Mouse (Mus musculus): Measurements from ENCODE around the gene Trim26.

Trim26 gene

DNA sequence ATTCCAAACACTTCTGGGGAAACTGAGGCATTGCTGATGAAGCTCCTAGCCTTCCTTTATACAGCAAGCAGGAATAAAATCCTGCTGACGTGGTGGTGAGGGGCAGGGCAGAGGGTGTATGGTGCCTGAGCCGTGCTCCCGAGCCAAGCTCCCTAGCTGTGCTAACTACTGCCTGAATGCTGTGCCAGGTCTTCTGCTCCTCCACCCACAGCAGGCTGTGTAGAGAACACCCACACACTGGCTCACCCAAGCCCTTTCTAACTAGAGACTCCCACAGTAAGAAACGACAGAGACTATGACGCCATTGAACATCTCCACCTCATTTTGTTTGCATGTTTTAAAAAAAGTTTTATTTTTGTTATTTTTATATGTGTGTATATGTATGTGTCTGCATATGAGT lies 63.1 kb downstream of the Trim26 start:
- DNase-seq (ENCODE audit: low read depth, low spot score): no peak

DNA sequence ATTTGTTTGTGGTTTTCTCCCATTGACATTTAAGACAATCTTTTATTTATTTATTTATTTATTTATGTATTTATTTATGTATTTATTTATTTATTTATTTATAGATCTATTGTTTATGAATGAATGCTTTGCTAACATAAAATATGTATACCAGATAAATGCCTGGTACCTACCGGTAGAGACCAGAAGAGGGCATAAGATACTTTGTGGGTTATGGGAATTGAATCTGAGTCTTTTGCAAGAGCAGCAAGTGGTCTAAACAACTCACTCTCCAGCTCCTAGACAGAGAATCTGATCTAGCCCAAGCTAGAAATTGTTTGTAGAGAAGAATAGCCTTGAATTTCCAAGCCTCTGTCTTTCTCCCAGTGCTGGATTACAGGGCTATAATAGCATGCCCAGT lies 63.8 kb downstream of the Trim26 start:
- DNase-seq (ENCODE audit: low read depth, low spot score): no peak

DNA sequence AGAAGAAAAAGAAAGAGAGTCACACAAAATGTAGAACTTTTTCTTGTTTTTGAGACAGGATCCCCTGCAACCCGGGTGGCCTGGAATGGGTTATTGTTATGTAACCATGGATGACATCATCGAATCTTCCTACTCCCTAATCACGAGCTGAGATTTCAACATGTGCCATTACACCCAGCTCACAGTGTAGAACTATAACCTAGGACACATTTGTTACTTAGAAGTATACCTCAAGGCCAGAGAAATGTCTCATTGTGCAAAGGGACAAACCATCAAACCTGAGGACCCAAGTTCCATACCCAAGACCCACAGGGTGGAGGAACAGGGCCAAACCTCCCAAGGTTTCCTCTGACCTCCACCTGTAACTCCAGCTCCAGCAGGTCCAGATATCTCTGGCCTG lies 66.7 kb downstream of the Trim26 start:
- no peak for DNase-seq (ENCODE audit: low read depth, low spot score)

DNA sequence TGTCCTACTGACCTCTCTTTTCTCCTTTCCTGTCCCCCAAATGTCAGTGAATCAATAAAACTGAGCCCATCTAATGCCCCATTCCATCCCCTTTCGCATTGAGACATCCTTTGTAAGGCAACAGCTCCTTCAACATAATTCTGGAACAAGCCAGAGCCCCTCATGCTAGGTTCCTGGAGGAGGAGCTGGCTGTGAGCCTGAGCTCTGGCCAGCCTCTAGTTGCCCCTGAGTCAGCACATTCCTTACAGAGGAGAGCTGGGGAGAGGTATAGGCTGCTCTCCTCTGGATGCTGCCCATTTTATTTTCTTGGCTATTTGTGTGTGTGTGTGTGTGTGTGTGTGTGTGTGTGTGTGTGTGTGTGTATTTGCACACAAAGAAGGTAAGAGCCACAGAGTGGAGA lies 71.3 kb downstream of the Trim26 start:
- no peak for DNase-seq (ENCODE audit: low read depth, low spot score)

All from skeletal muscle tissue, adult 2 months (tissue).